Mouse (Mus musculus): Measurements from ENCODE around the gene Mafk.

DNA sequence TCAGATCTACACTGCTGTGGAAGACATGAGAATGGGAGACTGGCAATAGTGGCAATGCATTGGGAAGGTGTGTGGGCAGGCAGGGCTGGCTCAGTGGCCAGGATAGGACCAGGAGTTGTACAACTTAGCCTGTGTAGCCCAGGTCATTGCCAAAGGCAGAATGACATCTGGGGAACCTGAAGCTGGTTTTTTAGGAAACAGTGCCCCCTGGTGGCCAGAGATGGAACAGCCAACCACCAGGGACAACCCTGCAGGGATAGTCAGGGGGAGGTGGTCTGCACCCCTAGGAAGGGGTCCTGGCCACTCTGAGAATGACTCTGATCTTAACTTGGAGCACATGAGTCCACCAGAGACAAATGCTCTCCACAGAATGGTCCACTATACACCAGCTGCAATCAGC lies 40.8 kb upstream of the Mafk start:
- TF ChIP-seq CTCF (IDR thresholded peaks at IDR 0.05; ENCODE audit: low read depth, low read length) (peak; percentile 84), POLR2A (IDR thresholded peaks at IDR 0.05; ENCODE audit: insufficient read depth, low read length) (no peak), EP300 (IDR thresholded peaks at IDR 0.05; ENCODE audit: insufficient read depth, low read depth, low read length) (no peak)
